ENCODE assay signal across 13 mouse cellular contexts in the genomic region with DNA sequence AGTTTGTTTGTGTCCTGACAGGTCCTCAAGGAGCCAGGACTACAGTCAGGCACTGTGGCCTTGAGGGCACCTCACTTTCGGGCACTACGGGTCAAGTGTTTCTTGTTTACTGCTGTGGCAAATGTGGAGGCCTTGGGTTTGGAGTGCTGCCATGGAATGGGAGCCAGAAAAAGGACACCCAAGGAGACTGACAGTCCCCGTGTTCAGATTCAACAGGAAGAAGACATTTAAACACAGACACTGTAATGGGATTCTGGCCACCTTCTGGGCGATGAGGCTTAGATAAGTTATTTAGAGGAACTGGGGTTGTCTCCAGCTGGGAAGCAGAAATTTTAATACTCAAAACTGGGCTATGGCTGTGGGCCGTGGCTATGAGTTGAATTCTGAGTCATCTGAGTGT.
A peak's percentile ranks its signal among the peaks of the same experiment; 100 is the strongest.
DNase-seq lines count a peak whose midpoint lies in the region; ATAC-seq and TF ChIP-seq lines count a peak whose summit lies in the region.
"Had no signal": no experiment of that assay in that cellular context is flagged by ENCODE, and none has a peak within 500 bp of the region (broad histone marks: within the 10 kb centered on the region; RNA-seq: fewer than 3 reads in every experiment).

No protein-coding gene starts in this region.

- no peak overlapping the region for H3K4me3 ChIP-seq in left cerebral cortex, adult 2 months
- H3K4me3 ChIP-seq: forebrain, embryonic 10.5 days; limb, embryonic 10.5 days; lung, embryonic 15.5 days; stomach, embryonic 15.5 days had no signal

- peak in 1 of 2 experiments; percentile 45 for DNase-seq in left cerebral cortex, adult 2 months (ENCODE audit: extremely low spot score in 1 of 2, low spot score in 2 of 2)
- DNase-seq in left cerebral cortex, adult 11 months (ENCODE audit: low spot score) = no peak
- DNase-seq in adrenal gland, postnatal 10 days = peak; percentile 55
- DNase-seq in cerebellum, postnatal 14 days = peak; percentile 59 to 73
- peak; percentile 21 for DNase-seq in right cerebral cortex, postnatal 14 days
- no peak for DNase-seq in embryo, embryonic 10.5 days (ENCODE audit: low spot score)

- ATAC-seq in erythroid progenitor cell, adult 5-6 weeks (replicated peaks; ENCODE audit: low FRiP score, poor library complexity, severe bottlenecking) = no peak
- ATAC-seq: activated CD4-positive, CD25-positive, alpha-beta regulatory T cell, adult 4 months; inflammation-experienced regulatory T-cells, adult 6 months had no signal

- intact Hi-C loops in left cerebral cortex, adult 2 months (cut with DNase I) = loop anchor here (2.0 kb wide), 1 partner anchor 54 kb away; no protein-coding TSS in a partner anchor

- H3K27ac ChIP-seq in left cerebral cortex, adult 2 months = peak overlapping the region; percentile 76
- H3K27ac ChIP-seq: forebrain, embryonic 10.5 days; limb, embryonic 10.5 days; lung, embryonic 15.5 days; stomach, embryonic 15.5 days had no signal

- TF ChIP-seq CTCF in left cerebral cortex, adult 2 months (IDR thresholded peaks at IDR 0.05) = no peak

Comparison
In these comparisons a context has a peak if more than half of its experiments do, and no peak if none do; other contexts are left out.
1. DNase-seq: peak in adrenal gland, postnatal 10 days (single experiment), cerebellum, postnatal 14 days (2 of 2) and right cerebral cortex, postnatal 14 days (single experiment); none in left cerebral cortex, adult 11 months (single experiment) and embryo, embryonic 10.5 days (single experiment).